Mouse (Mus musculus) embryo, embryonic 11 days (tissue): Measurements from ENCODE around the gene Serinc4.
A peak's percentile ranks its signal among the peaks of the same experiment; 100 is the strongest.

Experiments used
- DNase-seq: peaks from one replicate; pipeline ENCODE4 v3.0.0-alpha.2; 2015

Gene Serinc4

GRCm38 (mm10) chr2:121446506-121446905 lies 10.1 kb downstream of the Serinc4 start:
- no peak for DNase-seq

DNA sequence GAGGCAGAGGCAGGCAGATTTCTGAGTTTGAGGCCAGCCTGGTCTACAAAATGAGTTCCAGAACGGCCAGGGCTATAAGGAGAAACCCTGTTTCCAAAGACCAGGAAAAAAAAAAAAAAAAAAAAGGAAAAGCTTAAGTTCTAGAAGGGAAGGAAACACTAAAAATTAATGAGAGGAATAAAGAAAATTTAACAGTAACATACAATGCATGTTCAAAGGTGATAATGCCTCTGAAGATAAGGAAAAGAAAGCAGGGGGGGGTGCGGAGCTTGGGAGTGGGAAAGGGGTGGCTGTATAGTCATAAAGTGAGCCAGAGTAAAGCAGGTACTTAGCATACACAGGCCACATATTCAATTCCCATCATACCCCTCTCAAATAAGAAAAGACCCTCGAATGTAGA lies 11.5 kb downstream of the Serinc4 start:
- DNase-seq, result no peak

- DNase-seq, result no peak
These were observed 12.4 kb downstream of the Serinc4 start, which contains the start of gene Ell3 for GRCm38 (mm10) chr2:121444178-121444577. Ell3 (minus strand) TSS chr2:121444278.

- DNase-seq, result no peak
These were observed 13.6 kb downstream of the Serinc4 start for GRCm38 (mm10) chr2:121443068-121443349.

- peak; percentile 67 for DNase-seq
These were observed 14.1 kb downstream of the Serinc4 start for GRCm38 (mm10) chr2:121442259-121443067.

DNA sequence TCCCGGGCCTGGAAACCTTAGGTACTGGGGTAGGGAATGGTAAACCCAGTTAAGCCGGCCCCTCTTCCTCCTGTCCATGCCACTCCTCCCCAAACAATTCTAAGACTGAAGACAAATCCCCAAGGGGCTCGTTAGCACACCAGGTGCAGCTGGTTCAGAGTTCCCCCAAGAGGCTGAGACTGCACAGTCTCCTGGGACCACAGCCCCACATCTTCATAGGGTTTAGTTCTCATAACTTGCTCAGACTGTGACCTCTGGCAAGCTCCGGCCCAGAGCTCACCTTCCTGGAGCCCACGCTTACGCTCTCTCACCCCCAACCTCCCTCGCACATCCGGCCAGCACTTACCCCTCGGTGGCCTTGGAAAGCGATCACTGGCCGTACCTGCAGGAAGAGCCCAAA lies 14.8 kb downstream of the Serinc4 start:
- no peak for DNase-seq

DNA sequence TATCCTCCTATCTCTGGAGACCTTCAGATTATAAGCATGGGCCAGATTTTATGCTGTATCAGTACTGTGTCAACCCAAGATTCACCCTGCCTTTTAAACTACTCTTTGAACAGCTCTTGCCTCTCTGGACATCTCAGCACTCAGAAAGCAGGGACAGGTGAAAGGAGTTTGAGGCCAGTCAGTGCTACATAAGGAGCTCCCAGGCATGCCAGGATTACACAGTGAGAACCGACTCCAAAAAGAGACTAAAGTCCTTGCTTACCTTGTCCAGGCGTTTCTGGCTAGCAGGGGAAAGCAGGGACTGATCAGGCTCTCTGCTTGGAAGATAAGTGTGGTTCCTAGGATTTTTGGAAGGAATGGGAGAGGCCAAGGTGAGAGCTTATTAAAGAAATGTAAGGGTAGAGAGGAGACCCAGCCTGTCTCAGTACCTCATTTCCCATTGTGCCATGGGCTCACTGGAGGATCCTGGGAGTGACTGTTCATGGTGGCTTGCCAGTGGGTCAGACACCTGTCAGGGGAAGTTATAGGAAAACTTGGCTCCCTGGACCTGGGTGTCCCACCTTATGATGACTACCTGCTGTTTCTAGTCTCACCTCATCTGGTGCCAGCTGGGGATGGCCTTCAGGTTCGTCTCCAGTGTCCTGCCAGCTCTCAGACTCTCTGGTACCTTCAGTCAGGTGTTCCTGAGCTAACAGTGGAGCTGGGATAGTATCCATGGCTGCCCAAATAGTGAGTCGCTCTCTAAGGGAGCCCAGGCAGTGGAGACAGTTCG lies 15.6 kb downstream of the Serinc4 start:
- DNase-seq, result no peak

GRCm38 (mm10) chr2:121439746-121440145 lies 16.8 kb downstream of the Serinc4 start:
- DNase-seq, result no peak

DNA sequence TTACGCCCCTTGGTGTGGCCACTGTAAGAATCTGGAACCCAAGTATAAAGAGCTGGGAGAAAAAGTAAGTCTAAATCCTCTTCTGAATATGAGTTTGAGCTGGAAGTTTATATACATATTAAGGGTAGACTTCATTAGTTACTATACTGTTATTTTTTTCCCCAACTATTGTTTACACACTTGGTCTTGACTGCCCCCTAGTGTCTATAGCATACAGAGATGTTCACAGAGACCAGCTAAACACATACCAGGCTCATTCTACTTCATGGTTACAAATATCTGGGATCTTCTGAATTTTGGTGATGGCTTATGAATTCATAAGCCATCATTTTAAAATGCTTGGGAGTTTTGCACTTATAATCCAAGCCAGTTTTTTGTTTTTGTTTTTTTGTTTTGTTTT lies 21.7 kb downstream of the Serinc4 start:
- peak; percentile 49 for DNase-seq

- DNase-seq, result no peak
These were observed 30.7 kb downstream of the Serinc4 start for GRCm38 (mm10) chr2:121425890-121426289.

- DNase-seq, result no peak
These were observed 33.4 kb downstream of the Serinc4 start for GRCm38 (mm10) chr2:121423166-121423565.

GRCm38 (mm10) chr2:121418476-121418875 lies 38.1 kb downstream of the Serinc4 start:
- no peak for DNase-seq

DNA sequence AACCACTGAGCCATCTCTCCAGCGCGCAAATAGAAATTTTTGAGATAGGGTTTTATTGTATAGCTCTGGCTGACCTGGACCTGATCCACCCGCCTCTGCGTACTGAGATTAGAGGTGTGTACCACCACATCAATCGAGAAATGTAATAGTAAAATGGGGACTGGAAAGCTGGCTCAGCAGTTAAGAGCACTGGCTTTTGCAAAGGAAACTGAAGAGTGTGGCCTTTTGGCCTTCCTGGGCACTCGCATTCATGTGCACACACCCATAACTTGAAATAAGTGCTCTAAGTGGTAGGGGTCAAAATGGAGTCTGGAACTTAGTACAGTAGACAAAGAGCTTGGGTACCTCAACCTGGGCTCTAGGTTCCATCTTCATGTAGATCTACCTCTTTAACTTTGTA lies 40.2 kb downstream of the Serinc4 start:
- DNase-seq, result no peak

DNA sequence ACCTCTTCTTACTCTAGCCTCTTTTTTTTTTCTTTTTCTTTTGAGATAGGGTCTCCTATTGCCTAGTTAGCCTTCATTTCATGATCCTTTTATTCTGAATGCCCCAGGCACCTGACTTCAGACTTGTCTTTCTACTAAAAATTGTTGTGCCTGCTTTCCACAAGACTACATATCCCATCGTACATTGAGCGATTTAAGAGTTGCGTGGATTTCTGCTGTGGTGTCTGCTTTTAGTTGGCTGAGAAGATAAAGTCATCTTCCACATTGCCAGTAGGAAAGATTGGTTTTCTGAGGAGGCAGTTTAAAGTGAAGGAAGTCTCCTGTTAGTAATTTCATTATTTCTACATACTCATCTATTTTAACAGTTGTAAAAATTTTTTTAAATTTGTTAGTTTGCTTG lies 41.0 kb downstream of the Serinc4 start:
- no peak for DNase-seq

GRCm38 (mm10) chr2:121415103-121415502 lies 41.5 kb downstream of the Serinc4 start:
- no peak for DNase-seq

- DNase-seq, result peak; percentile 62
These were observed 42.4 kb downstream of the Serinc4 start for GRCm38 (mm10) chr2:121414139-121414685.

GRCm38 (mm10) chr2:121413387-121414042 lies 43.1 kb downstream of the Serinc4 start, which contains the start of the genes Pdia3 and Catsper2:
Pdia3 (plus strand) TSS chr2:121413775.
Catsper2 (minus strand) TSS chr2:121413792.
- peak; percentile 99 for DNase-seq

DNA sequence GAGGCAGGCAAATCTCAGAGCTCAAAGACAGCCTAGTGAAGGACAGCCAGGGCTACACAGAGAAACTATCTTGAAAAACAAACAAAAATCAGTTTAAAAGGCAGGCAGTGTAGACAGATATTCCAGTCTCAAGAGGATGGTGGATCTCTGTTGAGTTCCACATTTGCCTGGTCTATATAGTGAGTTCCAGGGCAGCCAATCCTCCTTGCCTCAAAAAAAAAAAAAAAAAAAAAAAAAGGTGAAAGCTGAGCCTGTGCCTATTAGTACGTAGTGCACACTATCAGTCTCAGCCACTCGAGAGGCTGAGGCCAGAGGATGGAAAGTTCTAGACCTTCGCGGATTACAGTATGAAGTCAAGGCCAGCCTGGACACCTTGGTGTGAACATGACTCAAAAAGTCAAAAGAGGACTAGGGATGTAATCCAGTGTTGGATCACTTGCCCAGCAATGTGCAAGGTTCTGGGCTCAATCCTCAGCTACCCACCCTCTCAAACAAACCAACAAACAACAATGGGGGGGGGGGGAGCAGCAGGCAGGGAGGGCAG lies 43.7 kb downstream of the Serinc4 start:
- no peak for DNase-seq

GRCm38 (mm10) chr2:121408160-121408559 lies 48.4 kb downstream of the Serinc4 start:
- peak; percentile 26 for DNase-seq

DNA sequence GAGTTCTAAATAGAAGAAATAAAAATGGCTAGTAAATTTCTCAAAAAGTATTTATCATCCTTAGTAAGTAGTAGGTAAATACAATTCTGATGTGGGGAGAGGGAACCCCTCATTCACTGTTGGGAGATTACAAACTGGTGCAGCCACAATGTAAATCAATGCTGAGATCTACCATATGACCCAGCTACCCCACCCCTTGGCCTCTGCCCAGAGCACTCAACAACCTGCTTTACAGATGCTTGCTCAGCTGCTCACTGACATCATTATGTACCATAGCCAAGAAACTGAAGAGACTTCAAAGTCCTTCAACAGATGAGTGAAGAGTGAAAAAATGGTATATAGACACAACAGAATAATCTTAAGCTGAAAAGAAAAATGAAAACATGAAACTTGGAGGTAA lies 53.3 kb downstream of the Serinc4 start:
- DNase-seq, result no peak

GRCm38 (mm10) chr2:121396624-121397023 lies 60.0 kb downstream of the Serinc4 start:
- peak; percentile 93 for DNase-seq
